Mouse (Mus musculus) neural tube, embryonic 14.5 days (tissue): ENCODE results near the gene Mad2l2. TPM values are rescaled to one million over a fixed set of nuclear protein-coding genes. Genes with fewer than 3 reads are reported as not detected.
"Not testable (repeated sequence)": the region's sequence is repeated elsewhere in the genome, so short reads cannot be mapped to it uniquely, and the experiment has no call there.

Experiments used
- ATAC-seq: fragments of 200-750 bp; cut with Nextera tagmentation; 2 replicates; pipeline ENCODE4 v1.8.0; 2017; ENCODE audit warnings: low read depth, mild to moderate bottlenecking, moderate TSS enrichment, moderate library complexity
- H3K27ac ChIP-seq: fragments of 300-500 bp; sonication (generic); 2 replicates; pipeline ENCODE4 v1.5.1; 2014; ENCODE audit warnings: low read depth, mild to moderate bottlenecking, control low read depth, low read length, moderate library complexity, mixed read lengths
- H3K27me3 ChIP-seq: fragments of 300-500 bp; sonication (generic); 2 replicates; pipeline ENCODE4 v1.6.1; 2014; ENCODE audit warnings: low read length; ENCODE audit not compliant: control insufficient read depth, insufficient read depth
- H3K36me3 ChIP-seq: fragments of 300-500 bp; sonication (generic); 2 replicates; pipeline ENCODE4 v1.6.1; 2014; ENCODE audit warnings: low read length, mixed read lengths; ENCODE audit not compliant: control insufficient read depth, insufficient read depth
- H3K4me1 ChIP-seq: fragments of 300-500 bp; sonication (generic); 2 replicates; pipeline ENCODE4 v1.6.1; 2014; ENCODE audit warnings: low read length; ENCODE audit not compliant: control insufficient read depth, insufficient read depth
- H3K4me2 ChIP-seq: fragments of 300-500 bp; sonication (generic); 2 replicates; pipeline ENCODE4 v1.6.1; 2014; ENCODE audit warnings: mild to moderate bottlenecking, low read depth, low read length, control low read depth
- H3K4me3 ChIP-seq: fragments of 300-500 bp; sonication (generic); 2 replicates; pipeline ENCODE4 v1.5.1; 2014; ENCODE audit warnings: low read depth, low read length, control low read depth, mixed read lengths
- H3K9ac ChIP-seq: fragments of 300-500 bp; sonication (generic); replicated peaks from 2 replicates; pipeline ENCODE4 v1.6.1; 2014; ENCODE audit warnings: low read depth, mild to moderate bottlenecking, control low read depth, low read length, mixed read lengths
- H3K9me3 ChIP-seq: fragments of 300-500 bp; sonication (generic); 2 replicates; pipeline ENCODE4 v1.6.1; 2016; ENCODE audit warnings: low read length; ENCODE audit not compliant: control insufficient read depth
- WGBS: fragments of 180-500 bp; shearing (Covaris S2); extraction: QIAGEN DNeasy Blood & Tissue Kit; methylation state at CpG from one replicate; pipeline ENCODE4 v1.1.7; 2014; 5-methylcytosine and 5-hydroxymethylcytosine counted together
- polyA plus RNA-seq: library from polyadenylated mRNA; unstranded; fragments of >200 nt; fragmentation: Nextera tagmentation; extraction: Ambion mirVana; gene quantifications from 2 replicates; pipeline ENCODE4 v1.2.1, GENCODE M21; 2014

The Mad2l2 gene
- polyA plus RNA-seq, 1 experiment from 2014 or later = 127 TPM

GRCm38 (mm10) chr4:148168287-148168686 lies 38.1 kb downstream of the Mad2l2 start:
- Histone ChIP-seq H3K4me2 (no peak overlapping the region), H3K27me3 (peaks cover 18% of the 10 kb centered on the region), H3K27ac (no peak overlapping the region), H3K4me1 (peaks cover 11% of the 10 kb centered on the region), H3K36me3 (no peaks in the 10 kb centered on the region), H3K9ac (no peak overlapping the region), H3K9me3 (no peaks in the 10 kb centered on the region), H3K4me3 (no peak overlapping the region)
- 29% methylated on average over 7 of the region's 7 CpGs for WGBS
- ATAC-seq = no peak

GRCm38 (mm10) chr4:148169586-148169985 lies 39.4 kb downstream of the Mad2l2 start:
- 27% methylated on average over 15 of the region's 15 CpGs for WGBS
- Histone ChIP-seq H3K36me3 (no peaks in the 10 kb centered on the region), H3K9me3 (no peaks in the 10 kb centered on the region), H3K4me2 (no peak overlapping the region), H3K9ac (no peak overlapping the region), H3K27me3 (peaks cover 12% of the 10 kb centered on the region), H3K27ac (no peak overlapping the region), H3K4me1 (peaks cover 13% of the 10 kb centered on the region), H3K4me3 (no peak overlapping the region)
- ATAC-seq = no peak

DNA sequence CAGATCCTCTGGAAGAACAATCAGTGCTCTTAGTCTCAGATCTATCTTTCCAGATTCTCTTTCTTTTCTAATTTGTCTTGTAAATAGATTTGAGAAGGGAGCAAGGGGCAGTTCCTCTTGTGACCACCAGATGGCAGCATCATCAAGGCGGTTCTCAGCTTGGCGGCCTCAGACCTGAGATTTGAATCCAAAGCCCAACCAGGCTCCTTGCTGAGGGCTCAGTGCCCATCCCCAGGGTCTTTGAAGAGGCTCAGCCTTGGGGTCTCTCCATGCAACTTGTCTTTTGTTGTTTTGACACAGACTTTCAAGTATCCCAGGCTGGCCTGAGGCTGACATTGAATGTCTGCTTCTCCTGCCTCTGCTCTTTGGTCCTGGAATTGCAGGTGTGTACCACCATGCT lies 40.7 kb downstream of the Mad2l2 start:
- Histone ChIP-seq H3K9me3 (no peaks in the 10 kb centered on the region), H3K9ac (no peak overlapping the region), H3K36me3 (no peaks in the 10 kb centered on the region), H3K4me2 (no peak overlapping the region), H3K4me3 (no peak overlapping the region), H3K27ac (no peak overlapping the region), H3K4me1 (peaks cover 17% of the 10 kb centered on the region), H3K27me3 (peaks cover 3% of the 10 kb centered on the region; the same call in 1 of the 2 replicates)
- WGBS = 0% methylated on average over 2 of the region's 2 CpGs
- ATAC-seq = no peak

DNA sequence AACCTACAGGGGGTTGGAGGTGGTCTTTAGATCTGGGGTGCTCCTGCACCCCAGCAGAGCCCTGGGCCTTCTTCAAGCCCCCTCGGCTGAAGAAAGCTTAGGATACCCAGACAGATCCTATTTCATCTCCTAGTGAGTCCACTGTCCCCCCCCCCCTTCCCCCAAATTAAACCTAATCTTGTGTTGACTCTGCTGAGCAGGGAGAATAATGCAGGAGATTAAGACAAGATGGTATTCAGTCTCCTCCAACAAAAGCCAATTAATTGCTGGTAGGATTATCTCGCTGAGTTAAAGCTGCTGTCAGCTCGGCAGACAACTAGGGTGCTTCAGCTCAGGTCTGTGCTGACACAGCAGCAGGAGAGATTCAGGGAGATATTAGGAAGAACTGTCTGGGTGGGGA lies 41.1 kb downstream of the Mad2l2 start:
- H3K9ac ChIP-seq = no peak overlapping the region
- 61% methylated on average over 3 of the region's 3 CpGs for WGBS
- H3K27me3 ChIP-seq = peaks cover 3% of the 10 kb centered on the region; the same call in 1 of the 2 replicates
- H3K4me1 ChIP-seq = peaks cover 17% of the 10 kb centered on the region
- H3K27ac ChIP-seq = no peak overlapping the region
- no peaks in the 10 kb centered on the region for H3K36me3 ChIP-seq
- no peak for ATAC-seq
- H3K4me2 ChIP-seq = no peak overlapping the region
- no peaks in the 10 kb centered on the region for H3K9me3 ChIP-seq
- H3K4me3 ChIP-seq = no peak overlapping the region

- WGBS = under 1% methylated on average over 30 of the region's 30 CpGs
- peak overlapping the region; percentile 25 for H3K9ac ChIP-seq
- peak overlapping the region; percentile 70 for H3K27ac ChIP-seq
- ATAC-seq = peak; percentile 33
- H3K4me2 ChIP-seq = peak overlapping the region; percentile 53
- no peaks in the 10 kb centered on the region for H3K9me3 ChIP-seq
- H3K4me3 ChIP-seq = peak overlapping the region; percentile 21
- H3K27me3 ChIP-seq = 0 out of 2 replicates have a peak, but pooled peaks cover 3% of the 10 kb centered on the region
- peaks cover 14% of the 10 kb centered on the region for H3K4me1 ChIP-seq
- H3K36me3 ChIP-seq = no peaks in the 10 kb centered on the region
These were observed 43.8 kb downstream of the Mad2l2 start for GRCm38 (mm10) chr4:148173811-148174494.

DNA sequence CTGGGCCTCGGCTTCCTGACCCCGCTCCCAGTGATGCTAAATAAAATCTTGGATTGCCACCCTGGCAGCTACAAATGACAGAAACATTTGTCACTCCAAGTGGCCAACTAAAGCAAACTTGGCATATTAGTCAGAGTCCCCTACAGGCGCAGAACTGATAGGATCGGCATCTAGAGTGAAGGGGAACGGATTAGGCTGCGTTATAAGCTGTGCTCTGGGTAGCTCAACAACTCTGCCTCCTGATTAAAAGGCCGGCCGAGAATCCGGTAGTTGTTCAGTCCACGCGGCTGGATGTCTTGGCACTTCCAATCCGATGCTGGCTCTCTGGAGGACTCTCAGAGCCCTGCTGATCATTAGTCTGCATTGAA lies 44.3 kb downstream of the Mad2l2 start:
- H3K9me3 ChIP-seq = no peaks in the 10 kb centered on the region
- no peak overlapping the region; the same call in 1 of the 2 replicates for H3K9ac ChIP-seq
- peaks cover 14% of the 10 kb centered on the region for H3K4me1 ChIP-seq
- peak overlapping the region; percentile 70; the same call in 1 of the 2 replicates for H3K27ac ChIP-seq
- 11% methylated on average over 12 of the region's 12 CpGs for WGBS
- no peaks in the 10 kb centered on the region for H3K36me3 ChIP-seq
- H3K4me2 ChIP-seq = no peak overlapping the region
- H3K27me3 ChIP-seq = 0 out of 2 replicates have a peak, but pooled peaks cover 3% of the 10 kb centered on the region
- ATAC-seq = no peak
- no peak overlapping the region for H3K4me3 ChIP-seq

- not testable (repeated sequence) for H3K9me3 ChIP-seq, H3K27ac ChIP-seq, H3K27me3 ChIP-seq, H3K9ac ChIP-seq, H3K36me3 ChIP-seq, ATAC-seq, H3K4me3 ChIP-seq, H3K4me2 ChIP-seq
- H3K4me1 ChIP-seq = peaks cover 14% of the 10 kb centered on the region
- 74% methylated on average over 5 of the region's 6 CpGs for WGBS
These were observed 46.4 kb downstream of the Mad2l2 start for GRCm38 (mm10) chr4:148176603-148177002.

DNA sequence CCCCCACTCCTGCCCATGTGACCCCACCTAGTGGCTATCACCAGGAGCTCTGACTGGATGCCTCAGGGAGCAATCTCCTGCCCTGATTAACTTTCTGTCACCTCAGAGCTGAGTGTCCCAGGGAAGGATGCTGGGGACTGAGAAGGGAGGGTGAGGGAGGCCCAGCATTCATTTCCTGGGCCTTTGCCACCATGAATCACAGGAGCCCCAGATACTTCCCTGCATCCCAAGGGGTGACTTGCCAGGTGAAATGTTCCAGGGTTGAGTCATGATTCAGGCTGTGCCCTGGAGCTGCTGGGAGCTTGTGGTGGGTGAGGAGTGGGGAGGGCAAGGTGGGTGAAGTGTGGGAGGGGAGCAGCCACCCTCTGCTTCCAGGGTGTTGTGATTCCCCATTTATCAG lies 47.5 kb downstream of the Mad2l2 start:
- H3K27me3 ChIP-seq = 0 out of 2 replicates have a peak, but pooled peaks cover 3% of the 10 kb centered on the region
- H3K4me3 ChIP-seq = no peak overlapping the region
- no peaks in the 10 kb centered on the region for H3K36me3 ChIP-seq
- no peak overlapping the region for H3K4me2 ChIP-seq
- no peak for ATAC-seq
- no peaks in the 10 kb centered on the region for H3K9me3 ChIP-seq
- peaks cover 14% of the 10 kb centered on the region for H3K4me1 ChIP-seq
- H3K27ac ChIP-seq = no peak overlapping the region
- no peak overlapping the region for H3K9ac ChIP-seq

- Histone ChIP-seq H3K4me3 (no peak overlapping the region), H3K4me1 (no peaks in the 10 kb centered on the region), H3K9ac (no peak overlapping the region), H3K27ac (no peak overlapping the region), H3K36me3 (no peaks in the 10 kb centered on the region), H3K27me3 (no peaks in the 10 kb centered on the region), H3K4me2 (no peak overlapping the region), H3K9me3 (no peaks in the 10 kb centered on the region)
- ATAC-seq = no peak
- WGBS = 90% methylated on average over 12 of the region's 12 CpGs
These were observed 51.3 kb downstream of the Mad2l2 start for GRCm38 (mm10) chr4:148181483-148181882.
